In genomic region chr7:98383337-98383736, GRCm38 (mm10) we compare ENCODE assay signal across 18 mouse cellular contexts. TPM values are rescaled to one million over a fixed set of nuclear protein-coding genes. Genes with fewer than 3 reads are reported as not detected.
A peak's percentile ranks its signal among the peaks of the same experiment; 100 is the strongest.
DNase-seq lines count a peak whose midpoint lies in the region; ATAC-seq and TF ChIP-seq lines count a peak whose summit lies in the region.
"Had no signal": no experiment of that assay in that cellular context is flagged by ENCODE, and none has a peak within 500 bp of the region (broad histone marks: within the 10 kb centered on the region; RNA-seq: fewer than 3 reads in every experiment).

No protein-coding gene starts in this region.

- peak overlapping the region; percentile 57 for H3K27ac ChIP-seq in heart, embryonic 13.5 days (replicated peaks)
- H3K27ac ChIP-seq in intestine, postnatal 0 days (ENCODE audit: low read depth, low read length): no peak overlapping the region
- H3K27ac ChIP-seq in hindbrain, embryonic 11.5 days (ENCODE audit: low read depth, low read length): no peak overlapping the region
- H3K27ac ChIP-seq: embryonic facial prominence, embryonic 13.5 days; forebrain, embryonic 15.5 days; limb, embryonic 15.5 days had no signal

- H3K9ac ChIP-seq in heart, embryonic 13.5 days: no peak overlapping the region
- no peak overlapping the region for H3K9ac ChIP-seq in intestine, postnatal 0 days (ENCODE audit: low read depth, low read length)
- no peak overlapping the region for H3K9ac ChIP-seq in hindbrain, embryonic 11.5 days (ENCODE audit: low read depth, low read length)
- H3K9ac ChIP-seq: embryonic facial prominence, embryonic 13.5 days; forebrain, embryonic 15.5 days; limb, embryonic 15.5 days had no signal

- H3K4me2 ChIP-seq in heart, embryonic 13.5 days: peak overlapping the region; percentile 41
- H3K4me2 ChIP-seq in intestine, postnatal 0 days (replicated peaks; ENCODE audit: low read depth): no peak overlapping the region
- H3K4me2 ChIP-seq in hindbrain, embryonic 11.5 days (replicated peaks; ENCODE audit: low read depth, low read length): no peak overlapping the region
- H3K4me2 ChIP-seq: embryonic facial prominence, embryonic 13.5 days; forebrain, embryonic 15.5 days; limb, embryonic 15.5 days had no signal

- TF ChIP-seq CTCF in intestine, postnatal 0 days (IDR thresholded peaks at IDR 0.05; ENCODE audit: low read depth): no peak

- 0 out of 2 replicates have a peak, but pooled peaks cover 4% of the 10 kb centered on the region for H3K27me3 ChIP-seq in heart, embryonic 13.5 days (replicated peaks)
- no peaks in the 10 kb centered on the region for H3K27me3 ChIP-seq in intestine, postnatal 0 days (replicated peaks; ENCODE audit: control insufficient read depth, insufficient read depth, low read length)
- H3K27me3 ChIP-seq in hindbrain, embryonic 11.5 days (ENCODE audit: control insufficient read depth, insufficient read depth, low read length): no peaks in the 10 kb centered on the region
- H3K27me3 ChIP-seq: embryonic facial prominence, embryonic 13.5 days; forebrain, embryonic 15.5 days; limb, embryonic 15.5 days had no signal

- no peak for DNase-seq in heart, postnatal 4 days
- peak; percentile 59 for DNase-seq in adrenal gland, postnatal 10 days
- peak; percentile 84 for DNase-seq in lung, postnatal 25 days (ENCODE audit: low spot score)
- no peak for DNase-seq in spleen, postnatal 4 days (ENCODE audit: low spot score in 2 of 2)
- no peak for DNase-seq in hindbrain, embryonic 11.5 days (ENCODE audit: low spot score)
- no peak for DNase-seq in layer of hippocampus, adult 9-10 months (ENCODE audit: low spot score)
- DNase-seq: kidney, adult 2 months; thymus, adult 18-20 months had no signal

- H3K36me3 ChIP-seq in heart, embryonic 13.5 days: no peaks in the 10 kb centered on the region
- H3K36me3 ChIP-seq in intestine, postnatal 0 days (ENCODE audit: control insufficient read depth, insufficient read depth): no peaks in the 10 kb centered on the region
- no peaks in the 10 kb centered on the region for H3K36me3 ChIP-seq in hindbrain, embryonic 11.5 days (ENCODE audit: control insufficient read depth, insufficient read depth, low read length)
- H3K36me3 ChIP-seq: embryonic facial prominence, embryonic 13.5 days; forebrain, embryonic 15.5 days; limb, embryonic 15.5 days had no signal

- ATAC-seq in heart, embryonic 13.5 days (ENCODE audit: extremely low read depth, insufficient number of reproducible peaks, low FRiP score, low TSS enrichment): no peak
- peak; percentile 34; the same call in 1 of the 2 replicates for ATAC-seq in intestine, postnatal 0 days
- ATAC-seq in hindbrain, embryonic 11.5 days (ENCODE audit: low FRiP score): no peak
- ATAC-seq: CD4-positive, CD25-positive, alpha-beta regulatory T cell, adult 4 months; forebrain, embryonic 15.5 days; midbrain, embryonic 16.5 days had no signal

- H3K4me1 ChIP-seq in heart, embryonic 13.5 days: peaks cover 38% of the 10 kb centered on the region
- H3K4me1 ChIP-seq in intestine, postnatal 0 days (replicated peaks; ENCODE audit: control insufficient read depth, insufficient read depth, low read length): peaks cover 19% of the 10 kb centered on the region
- H3K4me1 ChIP-seq in hindbrain, embryonic 11.5 days (replicated peaks; ENCODE audit: control insufficient read depth, insufficient read depth, low read length): no peaks in the 10 kb centered on the region
- H3K4me1 ChIP-seq: forebrain, embryonic 15.5 days; limb, embryonic 15.5 days had no signal

- H3K4me3 ChIP-seq in heart, embryonic 13.5 days: no peak overlapping the region
- no peak overlapping the region for H3K4me3 ChIP-seq in intestine, postnatal 0 days (ENCODE audit: low read depth, low read length)
- H3K4me3 ChIP-seq in hindbrain, embryonic 11.5 days (ENCODE audit: low read depth, low read length): no peak overlapping the region
- H3K4me3 ChIP-seq: embryonic facial prominence, embryonic 13.5 days; forebrain, embryonic 15.5 days; limb, embryonic 15.5 days had no signal

- WGBS in heart, embryonic 13.5 days: 23% methylated on average over 4 of the region's 4 CpGs
- WGBS in intestine, postnatal 0 days: 24% methylated on average over 4 of the region's 4 CpGs
- WGBS in hindbrain, embryonic 11.5 days: 74% methylated on average over 4 of the region's 4 CpGs

- no peaks in the 10 kb centered on the region for H3K9me3 ChIP-seq in heart, embryonic 13.5 days
- H3K9me3 ChIP-seq in intestine, postnatal 0 days (ENCODE audit: control insufficient read depth): no peaks in the 10 kb centered on the region
- H3K9me3 ChIP-seq in hindbrain, embryonic 11.5 days (ENCODE audit: control insufficient read depth, low read length): no peaks in the 10 kb centered on the region
- H3K9me3 ChIP-seq: embryonic facial prominence, embryonic 13.5 days; forebrain, embryonic 15.5 days; limb, embryonic 15.5 days had no signal

RNA-seq across cellular contexts. Expression of gene Tsku, which starts 22.2 kb away (rescaled TPM):
- polyA plus RNA-seq in heart, embryonic 13.5 days (2015; fragmentation: Nextera tagmentation; extraction: Ambion mirVana): 5.7 and 6.7 TPM in 2 replicates
- 1 to 10 TPM; 8.7 to 9.2 TPM for total RNA-seq in heart, postnatal 4 days (2021)
- total RNA-seq in adrenal gland, postnatal 10 days (2021): 1 to 10 TPM; 7.0 to 7.2 TPM
- polyA plus RNA-seq in intestine, postnatal 0 days (2015; fragmentation: Nextera tagmentation; extraction: Ambion mirVana): 3.2 and 3.6 TPM in 2 replicates
- 6.7 and 9.1 TPM in 2 replicates for polyA plus RNA-seq in hindbrain, embryonic 11.5 days (2014; fragmentation: Nextera tagmentation; extraction: Ambion mirVana)
- total RNA-seq: neutrophil, adult 5-6 weeks had no signal
- polyA plus RNA-seq: CD4-positive, CD25-positive, alpha-beta regulatory T cell, adult 4 months had no signal

RNA-seq across cellular contexts. Expression of gene Gucy2d, which starts 56.9 kb away (rescaled TPM):
- not detected in 2 replicates for polyA plus RNA-seq in heart, embryonic 13.5 days (2015; fragmentation: Nextera tagmentation; extraction: Ambion mirVana)
- not detected for total RNA-seq in heart, postnatal 4 days (2021)
- under 1 TPM in 1 of 2 experiments, not detected in 1; 0.09 TPM for total RNA-seq in adrenal gland, postnatal 10 days (2021)
- polyA plus RNA-seq in intestine, postnatal 0 days (2015; fragmentation: Nextera tagmentation; extraction: Ambion mirVana): 4.1 and 4.5 TPM in 2 replicates
- not detected in 2 replicates for polyA plus RNA-seq in hindbrain, embryonic 11.5 days (2014; fragmentation: Nextera tagmentation; extraction: Ambion mirVana)
- total RNA-seq: layer of hippocampus, postnatal 25 days; neutrophil, adult 5-6 weeks had no signal
- polyA plus RNA-seq: CD4-positive, CD25-positive, alpha-beta regulatory T cell, adult 4 months; embryonic facial prominence, embryonic 13.5 days; forebrain, embryonic 15.5 days; gonadal fat pad, adult 2 months; kidney, adult 2 months; limb, embryonic 15.5 days had no signal

Comparison
In these comparisons a context has a peak if more than half of its experiments do, and no peak if none do; other contexts are left out.
1. DNase-seq: peak in adrenal gland, postnatal 10 days (single experiment) and lung, postnatal 25 days (single experiment); none in heart, postnatal 4 days (single experiment), spleen, postnatal 4 days (0 of 2), hindbrain, embryonic 11.5 days (single experiment) and layer of hippocampus, adult 9-10 months (single experiment).